Mouse (Mus musculus) kidney, adult 18-20 months (tissue): ENCODE results near the gene Fxyd1.
A peak's percentile ranks its signal among the peaks of the same experiment; 100 is the strongest.

ENCODE experiments used
- DNase-seq: peaks from one replicate; pipeline ENCODE4 v3.0.0; 2021

Gene Fxyd1

GRCm38 (mm10) chr7:31057071-31057470 is at the start of gene Fxyd1:
Fxyd1 (minus strand) TSS chr7:31057199.
- DNase-seq: no peak

- DNase-seq: no peak
Measured at GRCm38 (mm10) chr7:31106166-31106565, 49.2 kb upstream of the Fxyd1 start.

DNA sequence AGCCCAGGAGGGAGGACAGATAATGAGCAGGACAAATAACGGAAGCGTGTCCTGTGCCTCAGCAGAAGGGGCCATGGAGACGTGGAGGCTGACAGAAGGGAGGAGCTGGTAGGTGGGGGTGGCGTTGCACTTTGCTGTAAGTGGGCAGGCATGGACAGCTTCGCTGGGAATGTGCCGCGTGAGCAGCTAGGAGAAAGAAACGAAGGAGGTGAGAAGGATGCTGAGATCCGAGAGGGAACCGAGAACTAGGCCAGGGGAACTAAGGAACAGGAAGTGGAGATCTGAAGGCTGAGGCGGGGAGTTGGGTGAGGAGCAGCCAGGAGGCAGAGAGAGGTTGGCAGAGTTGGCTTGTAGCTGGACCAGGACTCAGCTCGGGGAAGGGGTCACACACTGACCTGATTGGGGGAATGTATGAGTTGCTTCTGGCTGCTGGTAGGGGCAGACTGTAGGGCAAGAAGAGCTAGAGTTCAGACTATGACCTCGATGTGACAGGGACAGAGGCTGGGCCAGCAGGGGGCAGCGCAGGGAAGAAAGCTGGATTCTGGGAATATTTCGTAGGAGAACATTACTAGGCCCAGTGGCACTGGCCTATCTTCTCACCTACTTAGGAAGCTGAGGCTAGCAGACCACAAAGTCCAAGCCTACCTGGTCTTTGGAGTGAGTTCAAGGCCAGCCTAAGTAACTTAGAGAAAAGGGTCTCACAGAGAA is 48.2 kb upstream of the Fxyd1 start:
- peak; percentile 77 for DNase-seq

GRCm38 (mm10) chr7:31100786-31101185 is 43.8 kb upstream of the Fxyd1 start:
- no peak for DNase-seq

- DNase-seq: no peak
Measured at GRCm38 (mm10) chr7:31099612-31099982, 42.6 kb upstream of the Fxyd1 start.

GRCm38 (mm10) chr7:31098697-31099611 is 42.0 kb upstream of the Fxyd1 start:
- peak; percentile 49 for DNase-seq

DNA sequence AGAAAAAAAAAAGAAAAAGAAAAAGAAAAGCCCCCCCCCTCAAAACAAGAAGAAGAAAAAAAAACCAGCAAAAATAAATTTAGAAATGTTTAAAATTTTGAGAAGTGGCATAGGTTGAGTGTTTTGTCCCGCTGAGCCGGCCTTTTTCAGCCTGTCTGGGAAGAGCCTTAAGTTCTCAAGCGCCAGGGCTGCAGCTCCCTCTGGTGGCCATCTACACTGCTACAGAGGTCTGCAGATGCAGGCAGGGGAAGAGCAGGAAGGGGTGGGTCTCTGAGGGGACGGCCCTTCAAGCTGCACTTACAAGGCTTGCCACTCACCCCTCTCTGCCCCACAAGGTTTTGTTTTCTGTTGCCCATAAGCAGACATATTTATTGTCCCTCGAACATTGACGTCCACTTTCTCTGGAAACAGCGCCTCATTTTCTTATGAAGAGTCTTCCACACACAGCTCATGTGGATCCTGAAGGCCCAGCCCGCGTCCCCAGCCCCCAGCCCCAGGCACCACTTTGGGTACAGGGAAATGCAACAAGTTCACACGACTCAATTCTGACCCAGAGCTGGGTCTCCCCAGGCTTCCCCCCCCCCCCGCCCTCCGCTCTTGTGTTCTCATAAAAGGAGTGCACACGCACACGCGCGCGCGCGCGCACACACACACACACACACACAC is 40.7 kb upstream of the Fxyd1 start:
- peak; percentile 90 for DNase-seq

DNA sequence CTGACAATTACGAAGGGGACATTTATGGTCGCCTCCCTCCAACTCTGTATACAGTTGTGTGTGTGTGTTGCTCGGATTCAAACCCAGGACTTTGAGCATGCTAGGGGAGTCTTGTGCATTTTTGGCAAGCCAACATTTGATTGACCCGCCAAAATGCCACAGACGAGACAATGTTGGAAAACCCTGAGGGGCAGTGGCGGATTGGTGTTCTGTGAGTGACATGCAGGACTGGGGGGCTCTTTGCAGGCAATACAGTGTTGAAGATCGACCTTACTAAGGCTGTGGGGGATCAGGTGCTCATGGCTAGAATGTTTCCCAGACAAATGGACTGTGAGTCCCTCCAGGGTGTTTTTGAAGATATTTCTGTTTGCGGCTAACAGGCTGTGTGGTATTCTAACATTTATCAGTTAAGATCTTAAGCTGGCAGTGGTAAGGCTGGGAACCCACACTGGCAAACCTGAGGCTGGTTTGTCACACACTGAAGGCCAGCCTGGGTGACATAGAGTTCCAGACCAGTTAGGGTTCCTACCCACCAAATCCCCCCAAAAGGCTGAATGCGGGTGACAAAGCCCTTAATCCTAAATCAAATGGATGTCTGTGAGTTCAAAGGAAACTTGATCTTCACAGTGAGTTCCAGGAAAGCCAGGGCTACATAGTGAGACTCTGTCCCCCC is 40.0 kb upstream of the Fxyd1 start:
- no peak for DNase-seq

DNA sequence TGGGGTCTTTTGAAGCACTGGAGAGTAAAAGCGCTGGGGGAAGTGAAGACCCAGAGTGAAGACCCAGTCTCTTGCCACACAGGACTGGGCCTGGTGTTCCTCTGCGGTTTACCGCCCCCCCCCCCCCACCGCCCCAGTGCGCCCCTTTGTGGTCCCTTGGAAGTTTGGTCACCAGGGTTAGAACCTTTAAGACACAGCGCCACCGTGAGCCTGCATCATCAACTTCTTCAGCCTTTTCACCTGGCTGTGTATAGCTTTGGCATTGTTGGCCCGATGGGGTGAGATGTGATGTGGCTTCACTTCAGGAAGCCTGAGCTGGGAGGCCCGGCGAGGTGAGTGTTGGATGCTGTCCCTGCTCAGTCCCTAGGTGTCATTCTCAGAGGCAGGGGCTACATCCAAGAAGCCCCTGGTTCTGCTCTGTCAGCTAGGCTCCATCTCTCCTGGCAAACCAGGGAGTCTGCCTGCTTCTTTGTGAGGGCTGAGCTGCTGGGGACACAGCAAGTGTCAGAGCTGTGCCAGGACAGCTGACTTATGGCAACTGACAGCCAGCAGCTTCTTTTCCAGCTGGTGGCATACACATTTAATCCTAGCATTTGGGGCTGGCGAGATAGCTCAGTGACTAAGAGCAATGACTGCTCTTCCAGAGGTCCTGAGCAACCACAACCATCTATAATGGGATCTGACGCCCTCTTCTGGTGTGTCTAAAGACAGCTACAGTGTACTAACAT is 37.9 kb upstream of the Fxyd1 start:
- no peak for DNase-seq

GRCm38 (mm10) chr7:31089721-31090120 is 32.7 kb upstream of the Fxyd1 start:
- DNase-seq: no peak

DNA sequence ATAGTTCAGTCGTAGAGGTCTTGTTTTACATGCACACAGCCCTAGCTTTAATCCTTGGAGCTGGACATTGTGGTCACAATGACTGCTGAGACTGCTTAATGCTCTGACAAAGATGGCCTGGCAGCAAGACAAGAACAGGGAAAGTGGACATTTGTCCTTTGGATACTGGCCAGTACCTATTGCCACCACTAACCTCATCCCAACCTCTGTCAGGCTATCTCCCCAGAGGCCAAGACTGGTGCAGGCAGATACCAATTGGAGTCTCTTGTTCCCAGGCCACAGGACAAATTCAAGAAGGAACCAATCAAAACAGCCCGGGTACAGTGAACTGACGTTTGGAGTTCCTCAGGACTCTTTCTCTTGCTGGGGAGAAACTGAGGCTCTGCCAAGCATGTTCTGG is 31.2 kb upstream of the Fxyd1 start:
- DNase-seq: no peak

DNA sequence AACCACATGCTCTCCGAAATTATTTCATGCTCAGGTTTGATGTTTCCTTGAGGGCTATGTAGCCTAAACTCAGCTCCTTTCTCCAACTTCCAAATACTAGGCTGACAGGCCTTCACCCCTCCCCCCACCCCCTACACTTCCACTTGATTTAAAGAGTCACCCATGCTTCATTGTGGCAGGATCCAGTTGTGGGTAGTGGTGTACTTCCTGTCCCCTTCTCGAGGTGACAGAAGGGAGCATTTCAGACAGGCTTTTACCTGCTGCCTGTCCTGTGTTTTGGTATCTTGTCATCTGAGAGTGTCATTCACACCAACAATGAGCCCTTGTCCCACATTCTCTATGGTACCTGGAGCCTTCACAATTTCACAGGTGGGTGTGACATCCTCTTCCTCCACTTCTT is 30.3 kb upstream of the Fxyd1 start:
- no peak for DNase-seq

DNA sequence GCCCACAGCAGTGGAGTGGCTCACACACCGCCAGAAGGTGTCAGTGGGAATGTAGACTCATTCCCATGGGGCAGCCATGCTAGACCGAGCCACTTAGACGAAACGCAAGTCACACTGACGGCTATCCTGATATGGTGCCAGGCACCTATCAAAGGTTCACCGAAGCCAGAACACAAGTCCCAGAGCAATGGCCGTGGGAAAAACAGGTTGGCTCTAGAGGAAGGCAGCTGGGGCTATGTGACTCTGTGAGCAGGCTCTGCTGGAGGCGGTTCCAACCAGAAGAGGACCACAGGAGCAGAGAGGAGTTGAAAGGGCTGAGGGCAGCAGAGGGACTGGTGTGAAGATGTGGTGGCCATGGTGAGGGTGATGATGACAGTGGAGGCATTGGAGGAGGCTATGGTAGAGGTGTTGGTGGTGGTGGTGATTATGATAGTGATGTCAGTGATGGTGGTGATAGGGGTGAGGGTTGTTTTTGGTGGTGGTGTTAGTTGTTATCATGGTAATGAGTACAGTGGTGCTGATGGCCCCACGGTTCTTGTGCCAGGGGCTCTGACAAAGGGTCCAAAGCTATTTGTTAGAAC is 29.3 kb upstream of the Fxyd1 start:
- no peak for DNase-seq

GRCm38 (mm10) chr7:31085171-31085570 is 28.2 kb upstream of the Fxyd1 start:
- peak; percentile 30 for DNase-seq

GRCm38 (mm10) chr7:31084140-31084539 is 27.1 kb upstream of the Fxyd1 start:
- DNase-seq: no peak

GRCm38 (mm10) chr7:31082831-31083588 is 26.0 kb upstream of the Fxyd1 start:
- peak; percentile 35 for DNase-seq

GRCm38 (mm10) chr7:31082106-31082505 is 25.1 kb upstream of the Fxyd1 start:
- no peak for DNase-seq

GRCm38 (mm10) chr7:31081106-31081505 is 24.1 kb upstream of the Fxyd1 start:
- no peak for DNase-seq

DNA sequence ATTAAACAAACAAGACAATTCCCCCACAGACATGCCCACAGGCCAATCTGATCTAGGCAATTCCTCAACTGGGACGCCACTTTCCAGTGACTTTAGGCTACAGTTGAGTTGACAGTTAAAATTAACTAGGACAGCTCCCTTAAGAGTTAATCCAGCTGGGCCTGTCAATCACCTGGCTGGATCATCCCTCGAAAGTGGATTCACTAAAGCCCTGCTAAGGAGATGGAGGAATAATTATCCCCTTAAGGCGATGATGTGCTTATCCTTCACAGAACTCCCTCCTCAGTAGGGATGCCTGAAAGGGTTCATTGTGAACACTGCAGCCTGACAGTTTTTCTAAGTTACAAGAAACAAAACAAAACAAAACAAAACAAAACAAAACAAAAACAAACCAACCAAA is 23.6 kb upstream of the Fxyd1 start:
- no peak for DNase-seq

GRCm38 (mm10) chr7:31079670-31080069 is 22.7 kb upstream of the Fxyd1 start:
- DNase-seq: no peak

- no peak for DNase-seq
Measured at GRCm38 (mm10) chr7:31077885-31078445, 21.0 kb upstream of the Fxyd1 start.
